Mouse (Mus musculus): ENCODE measurements around the gene Mapk12. TPM values are rescaled to one million over a fixed set of nuclear protein-coding genes. Genes with fewer than 3 reads are reported as not detected.

Gene Mapk12
- polyA plus RNA-seq, 1 experiment from 2014 or later = 3.1 TPM

- no peak for ATAC-seq
- Histone ChIP-seq H3K4me3 (ENCODE audit: low read length) (peak overlapping the region; percentile 68), H3K4me1 (ENCODE audit: control insufficient read depth, insufficient read depth, low read length) (peaks cover 82% of the 10 kb centered on the region), H3K4me2 (ENCODE audit: low read depth, low read length) (peak overlapping the region; percentile 99), H3K9ac (ENCODE audit: low read depth, low read length) (peak overlapping the region; percentile 83), H3K27ac (ENCODE audit: low read length) (peak overlapping the region; percentile 74), H3K36me3 (ENCODE audit: control insufficient read depth, insufficient read depth, low read length) (peaks cover 6% of the 10 kb centered on the region), H3K27me3 (replicated peaks; ENCODE audit: control insufficient read depth, insufficient read depth, low read length) (no peaks in the 10 kb centered on the region), H3K9me3 (ENCODE audit: control insufficient read depth, low read length) (no peaks in the 10 kb centered on the region)
- 43% methylated on average over 17 of the region's 17 CpGs for WGBS
These were observed 31.9 kb upstream of the Mapk12 start for GRCm38 (mm10) chr15:89172276-89172935.

GRCm38 (mm10) chr15:89171526-89172051 lies 31.1 kb upstream of the Mapk12 start:
- H3K27ac ChIP-seq (ENCODE audit: low read length) = no peak overlapping the region
- H3K27me3 ChIP-seq (replicated peaks; ENCODE audit: control insufficient read depth, insufficient read depth, low read length) = no peaks in the 10 kb centered on the region
- H3K4me3 ChIP-seq (ENCODE audit: low read length) = no peak overlapping the region
- H3K9me3 ChIP-seq (ENCODE audit: control insufficient read depth, low read length) = no peaks in the 10 kb centered on the region
- no peak overlapping the region for H3K9ac ChIP-seq (ENCODE audit: low read depth, low read length)
- WGBS = 93% methylated on average over 5 of the region's 5 CpGs
- H3K4me1 ChIP-seq (ENCODE audit: control insufficient read depth, insufficient read depth, low read length) = peaks cover 74% of the 10 kb centered on the region
- no peak for ATAC-seq
- H3K4me2 ChIP-seq (ENCODE audit: low read depth, low read length) = no peak overlapping the region
- H3K36me3 ChIP-seq (ENCODE audit: control insufficient read depth, insufficient read depth, low read length) = peaks cover 6% of the 10 kb centered on the region

GRCm38 (mm10) chr15:89170102-89170501 lies 29.6 kb upstream of the Mapk12 start:
- no peak overlapping the region for H3K4me2 ChIP-seq (ENCODE audit: low read depth, low read length)
- no peak overlapping the region for H3K4me3 ChIP-seq (ENCODE audit: low read length)
- H3K4me1 ChIP-seq (ENCODE audit: control insufficient read depth, insufficient read depth, low read length) = peaks cover 59% of the 10 kb centered on the region
- no peaks in the 10 kb centered on the region for H3K9me3 ChIP-seq (ENCODE audit: control insufficient read depth, low read length)
- ATAC-seq = peak; percentile 38
- H3K36me3 ChIP-seq (ENCODE audit: control insufficient read depth, insufficient read depth, low read length) = peaks cover 19% of the 10 kb centered on the region
- peak overlapping the region; percentile 85 for H3K27ac ChIP-seq (ENCODE audit: low read length)
- H3K27me3 ChIP-seq (replicated peaks; ENCODE audit: control insufficient read depth, insufficient read depth, low read length) = no peaks in the 10 kb centered on the region
- H3K9ac ChIP-seq (ENCODE audit: low read depth, low read length) = peak overlapping the region; percentile 52; the same call in 1 of the 2 replicates
- 34% methylated on average over 3 of the region's 3 CpGs for WGBS

- peaks cover 52% of the 10 kb centered on the region for H3K4me1 ChIP-seq (ENCODE audit: control insufficient read depth, insufficient read depth, low read length)
- no peaks in the 10 kb centered on the region for H3K9me3 ChIP-seq (ENCODE audit: control insufficient read depth, low read length)
- H3K27ac ChIP-seq (ENCODE audit: low read length) = peak overlapping the region; percentile 85
- WGBS = 7% methylated on average over 10 of the region's 10 CpGs
- H3K4me3 ChIP-seq (ENCODE audit: low read length) = peak overlapping the region; percentile 10
- peak overlapping the region; percentile 26 for H3K4me2 ChIP-seq (ENCODE audit: low read depth, low read length)
- peaks cover 23% of the 10 kb centered on the region for H3K36me3 ChIP-seq (ENCODE audit: control insufficient read depth, insufficient read depth, low read length)
- H3K9ac ChIP-seq (ENCODE audit: low read depth, low read length) = peak overlapping the region; percentile 52
- peak; percentile 34 for ATAC-seq
- H3K27me3 ChIP-seq (replicated peaks; ENCODE audit: control insufficient read depth, insufficient read depth, low read length) = no peaks in the 10 kb centered on the region
These were observed 28.9 kb upstream of the Mapk12 start for GRCm38 (mm10) chr15:89169431-89169830.

- Histone ChIP-seq H3K27me3 (replicated peaks; ENCODE audit: control insufficient read depth, insufficient read depth, low read length) (no peaks in the 10 kb centered on the region), H3K9ac (ENCODE audit: low read depth, low read length) (peak overlapping the region; percentile 5), H3K36me3 (ENCODE audit: control insufficient read depth, insufficient read depth, low read length) (peaks cover 28% of the 10 kb centered on the region), H3K9me3 (ENCODE audit: control insufficient read depth, low read length) (no peaks in the 10 kb centered on the region), H3K4me1 (ENCODE audit: control insufficient read depth, insufficient read depth, low read length) (peaks cover 47% of the 10 kb centered on the region), H3K27ac (ENCODE audit: low read length) (peak overlapping the region; percentile 43), H3K4me2 (ENCODE audit: low read depth, low read length) (0 out of 2 replicates have a peak overlapping the region, but pooled peaks have one; percentile 26), H3K4me3 (ENCODE audit: low read length) (no peak overlapping the region)
- WGBS = 41% methylated on average over 10 of the region's 10 CpGs
- ATAC-seq = no peak
These were observed 28.4 kb upstream of the Mapk12 start for GRCm38 (mm10) chr15:89168922-89169321.

GRCm38 (mm10) chr15:89165478-89165877 lies 25.0 kb upstream of the Mapk12 start:
- WGBS = 89% methylated on average over 12 of the region's 12 CpGs
- Histone ChIP-seq H3K27ac (ENCODE audit: low read length) (no peak overlapping the region), H3K27me3 (replicated peaks; ENCODE audit: control insufficient read depth, insufficient read depth, low read length) (no peaks in the 10 kb centered on the region), H3K36me3 (ENCODE audit: control insufficient read depth, insufficient read depth, low read length) (peaks cover 50% of the 10 kb centered on the region), H3K4me1 (ENCODE audit: control insufficient read depth, insufficient read depth, low read length) (peaks cover 18% of the 10 kb centered on the region), H3K4me3 (ENCODE audit: low read length) (no peak overlapping the region), H3K4me2 (ENCODE audit: low read depth, low read length) (no peak overlapping the region), H3K9ac (ENCODE audit: low read depth, low read length) (no peak overlapping the region), H3K9me3 (ENCODE audit: control insufficient read depth, low read length) (no peaks in the 10 kb centered on the region)
- no peak for ATAC-seq

- no peaks in the 10 kb centered on the region for H3K9me3 ChIP-seq (ENCODE audit: control insufficient read depth, low read length)
- 0 out of 2 replicates have a peak, but pooled peaks have one; percentile 15 for ATAC-seq
- no peaks in the 10 kb centered on the region for H3K27me3 ChIP-seq (replicated peaks; ENCODE audit: control insufficient read depth, insufficient read depth, low read length)
- H3K36me3 ChIP-seq (ENCODE audit: control insufficient read depth, insufficient read depth, low read length) = peaks cover 65% of the 10 kb centered on the region
- H3K27ac ChIP-seq (ENCODE audit: low read length) = no peak overlapping the region
- WGBS = 66% methylated on average over 9 of the region's 9 CpGs
- H3K4me1 ChIP-seq (ENCODE audit: control insufficient read depth, insufficient read depth, low read length) = no peaks in the 10 kb centered on the region
- H3K4me3 ChIP-seq (ENCODE audit: low read length) = no peak overlapping the region
- H3K9ac ChIP-seq (ENCODE audit: low read depth, low read length) = no peak overlapping the region
- no peak overlapping the region for H3K4me2 ChIP-seq (ENCODE audit: low read depth, low read length)
These were observed 20.9 kb upstream of the Mapk12 start for GRCm38 (mm10) chr15:89161397-89161796.

- 94% methylated on average over 16 of the region's 16 CpGs for WGBS
- ATAC-seq = no peak
- H3K27ac ChIP-seq (ENCODE audit: low read length) = no peak overlapping the region
- H3K9ac ChIP-seq (ENCODE audit: low read depth, low read length) = no peak overlapping the region
- H3K4me3 ChIP-seq (ENCODE audit: low read length) = no peak overlapping the region
- no peaks in the 10 kb centered on the region for H3K27me3 ChIP-seq (replicated peaks; ENCODE audit: control insufficient read depth, insufficient read depth, low read length)
- no peak overlapping the region for H3K4me2 ChIP-seq (ENCODE audit: low read depth, low read length)
- H3K4me1 ChIP-seq (ENCODE audit: control insufficient read depth, insufficient read depth, low read length) = no peaks in the 10 kb centered on the region
- H3K9me3 ChIP-seq (ENCODE audit: control insufficient read depth, low read length) = no peaks in the 10 kb centered on the region
- peaks cover 49% of the 10 kb centered on the region for H3K36me3 ChIP-seq (ENCODE audit: control insufficient read depth, insufficient read depth, low read length)
These were observed 18.0 kb upstream of the Mapk12 start for GRCm38 (mm10) chr15:89158516-89158915.

- WGBS = 59% methylated on average over 7 of the region's 7 CpGs
- no peaks in the 10 kb centered on the region for H3K9me3 ChIP-seq (ENCODE audit: control insufficient read depth, low read length)
These were observed 17.5 kb upstream of the Mapk12 start for GRCm38 (mm10) chr15:89157954-89158353.

More at GRCm38 (mm10) chr15:89157954-89158353, 17.5 kb upstream of the Mapk12 start:
- Histone ChIP-seq H3K9ac (ENCODE audit: low read depth, low read length) (no peak overlapping the region), H3K4me3 (ENCODE audit: low read length) (no peak overlapping the region), H3K4me2 (ENCODE audit: low read depth, low read length) (no peak overlapping the region), H3K36me3 (ENCODE audit: control insufficient read depth, insufficient read depth, low read length) (peaks cover 45% of the 10 kb centered on the region), H3K4me1 (ENCODE audit: control insufficient read depth, insufficient read depth, low read length) (no peaks in the 10 kb centered on the region), H3K27ac (ENCODE audit: low read length) (no peak overlapping the region), H3K27me3 (replicated peaks; ENCODE audit: control insufficient read depth, insufficient read depth, low read length) (no peaks in the 10 kb centered on the region)
- ATAC-seq = 0 out of 2 replicates have a peak, but pooled peaks have one; percentile 24

All from intestine, embryonic 16.5 days (tissue).